ENCODE assay signal across 8 mouse cellular contexts in genomic region chr5:86172449-86173161, GRCm38 (mm10). TPM values are rescaled to one million over a fixed set of nuclear protein-coding genes. Genes with fewer than 3 reads are reported as not detected.
DNase-seq lines count a peak whose midpoint lies in the region; ATAC-seq and TF ChIP-seq lines count a peak whose summit lies in the region.

Gene Uba6 (minus strand): TSS chr5:86172803.

- ATAC-seq in G1E (ENCODE audit: extremely low read depth, insufficient number of reproducible peaks, low FRiP score, poor library complexity, severe bottlenecking): peak; percentile 99
- peak; percentile 98 for ATAC-seq in forebrain, embryonic 16.5 days
- ATAC-seq in lung, embryonic 14.5 days (ENCODE audit: insufficient read depth): peak; percentile 97

- under 1% methylated on average over 67 of the region's 67 CpGs for WGBS in forebrain, embryonic 16.5 days
- WGBS in lung, embryonic 14.5 days: under 1% methylated on average over 66 of the region's 67 CpGs
- WGBS in olfactory bulb, adult 2 months: under 1% methylated on average over 67 of the region's 67 CpGs
- WGBS in thymus, adult 2 months: under 1% methylated on average over 67 of the region's 67 CpGs

- peaks cover 13% of the 10 kb centered on the region for H3K4me1 ChIP-seq in G1E (ENCODE audit: insufficient read depth, low read depth, low read length)
- peaks cover 9% of the 10 kb centered on the region for H3K4me1 ChIP-seq in forebrain, embryonic 16.5 days (replicated peaks; ENCODE audit: control insufficient read depth, insufficient read depth, low read length)
- H3K4me1 ChIP-seq in lung, embryonic 14.5 days (ENCODE audit: insufficient read depth): no peaks in the 10 kb centered on the region
- H3K4me1 ChIP-seq in olfactory bulb, adult 2 months (ENCODE audit: control insufficient read depth, insufficient read depth, low read length): no peaks in the 10 kb centered on the region
- peaks cover 2% of the 10 kb centered on the region for H3K4me1 ChIP-seq in thymus, adult 2 months (replicated peaks; ENCODE audit: control insufficient read depth, insufficient read depth, low read length)

- peak within 1 kb of the TSS; percentile 94 for H3K9ac ChIP-seq in forebrain, embryonic 16.5 days (replicated peaks; ENCODE audit: low read depth, low read length)
- peak within 1 kb of the TSS; percentile 84 for H3K9ac ChIP-seq in lung, embryonic 14.5 days

- TF ChIP-seq POLR2A in olfactory bulb, adult 2 months (IDR thresholded peaks at IDR 0.05; ENCODE audit: insufficient read depth, low read depth, low read length): peak; percentile 73; the same call in 1 of the 2 replicates
- peak; percentile 81 for TF ChIP-seq POLR2A in thymus, adult 2 months (IDR thresholded peaks at IDR 0.05; ENCODE audit: control insufficient read depth, extremely low read depth, insufficient read depth, low read length, poor library complexity)

- peak; percentile 82 for DNase-seq in G1E (ENCODE audit: low spot score)
- DNase-seq in cerebellum, adult 18-20 months: peak; percentile 99 to 100
- DNase-seq in heart, postnatal 36 days: peak; percentile 96 to 97
- DNase-seq in layer of hippocampus, adult 2 months (ENCODE audit: low spot score in 2 of 2): peak; percentile 99
- DNase-seq in lung, embryonic 14.5 days: peak; percentile 98
- peak; percentile 100 for DNase-seq in thymus, adult 2 months

- intact Hi-C loops in heart, postnatal 36 days (cut with DNase I): loop anchor here (1.0 to 5.0 kb wide), 2 partner anchors 106 to 630 kb away; partner anchors contain the start of gene Ythdc1

- H3K36me3 ChIP-seq in G1E (replicated peaks): peaks cover 16% of the 10 kb centered on the region
- H3K36me3 ChIP-seq in forebrain, embryonic 16.5 days (ENCODE audit: control insufficient read depth, insufficient read depth): no peaks in the 10 kb centered on the region
- H3K36me3 ChIP-seq in lung, embryonic 14.5 days (ENCODE audit: insufficient read depth): peaks cover 16% of the 10 kb centered on the region; the same call in 1 of the 2 replicates
- 0 out of 2 replicates have a peak, but pooled peaks cover 3% of the 10 kb centered on the region for H3K36me3 ChIP-seq in thymus, adult 2 months (ENCODE audit: control insufficient read depth, insufficient read depth, low read length)

- TF ChIP-seq CTCF in G1E (IDR thresholded peaks at IDR 0.05; ENCODE audit: low read depth, low read length): no peak
- no peak for TF ChIP-seq CTCF in layer of hippocampus, adult 2 months (conservative IDR thresholded peaks at IDR 0.05)
- no peak for TF ChIP-seq CTCF in lung, embryonic 14.5 days (IDR thresholded peaks at IDR 0.05; ENCODE audit: low read depth)
- no peak for TF ChIP-seq CTCF in olfactory bulb, adult 2 months (IDR thresholded peaks at IDR 0.05; ENCODE audit: insufficient read depth, low read depth, low read length)
- peak; percentile 39; the same call in 1 of the 2 replicates for TF ChIP-seq CTCF in thymus, adult 2 months (IDR thresholded peaks at IDR 0.05; ENCODE audit: borderline replicate concordance, control insufficient read depth, extremely low read depth, insufficient read depth, low read length, poor library complexity)

- H3K9me3 ChIP-seq in G1E (replicated peaks): no peaks in the 10 kb centered on the region
- no peaks in the 10 kb centered on the region for H3K9me3 ChIP-seq in forebrain, embryonic 16.5 days (ENCODE audit: control insufficient read depth, low read length)
- H3K9me3 ChIP-seq in lung, embryonic 14.5 days (ENCODE audit: low read depth, low read length): no peaks in the 10 kb centered on the region

- peak within 1 kb of the TSS; percentile 97 for H3K27ac ChIP-seq in forebrain, embryonic 16.5 days (ENCODE audit: low read length)
- peak within 1 kb of the TSS; percentile 96 for H3K27ac ChIP-seq in layer of hippocampus, adult 2 months
- H3K27ac ChIP-seq in lung, embryonic 14.5 days (ENCODE audit: low read depth): peak within 1 kb of the TSS; percentile 94
- peak within 1 kb of the TSS; percentile 88 for H3K27ac ChIP-seq in olfactory bulb, adult 2 months (ENCODE audit: insufficient read depth, low read depth, low read length)
- peak within 1 kb of the TSS; percentile 68 for H3K27ac ChIP-seq in thymus, adult 2 months (ENCODE audit: control insufficient read depth, insufficient read depth, low read length)

- H3K4me3 ChIP-seq in G1E (ENCODE audit: low read depth, low read length): peak within 1 kb of the TSS; percentile 92
- H3K4me3 ChIP-seq in forebrain, embryonic 16.5 days (replicated peaks; ENCODE audit: low read length): peak within 1 kb of the TSS; percentile 94
- H3K4me3 ChIP-seq in layer of hippocampus, adult 2 months: peak within 1 kb of the TSS; percentile 90
- H3K4me3 ChIP-seq in lung, embryonic 14.5 days (ENCODE audit: low read depth, low read length): peak within 1 kb of the TSS; percentile 76
- peak within 1 kb of the TSS; percentile 98 for H3K4me3 ChIP-seq in olfactory bulb, adult 2 months (ENCODE audit: insufficient read depth, low read depth, low read length)
- peak within 1 kb of the TSS; percentile 75 for H3K4me3 ChIP-seq in thymus, adult 2 months (ENCODE audit: control insufficient read depth, insufficient read depth, low read length)

- H3K27me3 ChIP-seq in G1E (ENCODE audit: insufficient read depth, low read length): peaks cover 7% of the 10 kb centered on the region
- H3K27me3 ChIP-seq in forebrain, embryonic 16.5 days (replicated peaks; ENCODE audit: control insufficient read depth, insufficient read depth, low read length): no peaks in the 10 kb centered on the region
- no peaks in the 10 kb centered on the region for H3K27me3 ChIP-seq in lung, embryonic 14.5 days (ENCODE audit: insufficient read depth, low read length)
- H3K27me3 ChIP-seq in thymus, adult 2 months (ENCODE audit: control insufficient read depth, insufficient read depth, low read length): no peaks in the 10 kb centered on the region

- H3K4me2 ChIP-seq in forebrain, embryonic 16.5 days (ENCODE audit: low read length): peak within 1 kb of the TSS; percentile 84
- H3K4me2 ChIP-seq in lung, embryonic 14.5 days: peak within 1 kb of the TSS; percentile 85

RNA-seq across cellular contexts. Expression of gene Uba6, which starts in this region (rescaled TPM):
- total RNA-seq in G1E (2014; fragmentation: Nextera tagmentation): 36.2 and 37.1 TPM in 2 replicates
- total RNA-seq in G1E (2017): 25.6 and 30.7 TPM in 2 replicates
- 0.63 and 1.1 TPM in 2 replicates for polyA plus RNA-seq in G1E (2012)
- 16.2 and 20.6 TPM in 2 replicates for polyA plus RNA-seq in forebrain, embryonic 16.5 days (2015; fragmentation: Nextera tagmentation; extraction: Ambion mirVana)
- total RNA-seq in heart, postnatal 36 days (2021): 1 to 10 TPM; 6.7 to 7.3 TPM
- 10 to 100 TPM; 19.1 to 20.8 TPM for total RNA-seq in layer of hippocampus, adult 2 months (2021)
- 18.3 and 19.1 TPM in 2 replicates for polyA plus RNA-seq in lung, embryonic 14.5 days (2014; fragmentation: Nextera tagmentation; extraction: Ambion mirVana)
- 52.6 TPM in 1 of 2 replicates, not detected in the other for polyA plus RNA-seq in olfactory bulb, adult 2 months (2012; ENCODE audit: insufficient read depth, insufficient read length, low replicate concordance, missing spikeins)
- polyA plus RNA-seq in thymus, adult 2 months (2012; rRNA removed): 2.3 and 3.0 TPM in 2 replicates

Comparison
In these comparisons a context has a peak if more than half of its experiments do, and no peak if none do; other contexts are left out.
1. Peak in every context shown above with its lines: DNase-seq, ATAC-seq, H3K4me3 ChIP-seq and H3K27ac ChIP-seq.